Mouse (Mus musculus) layer of hippocampus, postnatal 25 days (tissue): ENCODE measurements around the gene Lamtor1. TPM values are rescaled to one million over a fixed set of nuclear protein-coding genes. Genes with fewer than 3 reads are reported as not detected.

Experiments
- DNase-seq, 2 experiments: peaks; one replicate each; pipeline ENCODE4 v3.0.0; 2022; ENCODE audit warnings: mixed read lengths in 2 of 2, low spot score in 1 of 2; ENCODE audit errors: extremely low spot score in 1 of 2
- total RNA-seq, 2 experiments: library from RNA; stranded (reverse); gene quantifications; 2 replicates each; pipeline ENCODE4 v1.2.3; 2021

The Lamtor1 gene
- 100 to 1,000 TPM in 1 of 2 experiments, 10 to 100 TPM in 1; 97.8 to 102 TPM for total RNA-seq

DNA sequence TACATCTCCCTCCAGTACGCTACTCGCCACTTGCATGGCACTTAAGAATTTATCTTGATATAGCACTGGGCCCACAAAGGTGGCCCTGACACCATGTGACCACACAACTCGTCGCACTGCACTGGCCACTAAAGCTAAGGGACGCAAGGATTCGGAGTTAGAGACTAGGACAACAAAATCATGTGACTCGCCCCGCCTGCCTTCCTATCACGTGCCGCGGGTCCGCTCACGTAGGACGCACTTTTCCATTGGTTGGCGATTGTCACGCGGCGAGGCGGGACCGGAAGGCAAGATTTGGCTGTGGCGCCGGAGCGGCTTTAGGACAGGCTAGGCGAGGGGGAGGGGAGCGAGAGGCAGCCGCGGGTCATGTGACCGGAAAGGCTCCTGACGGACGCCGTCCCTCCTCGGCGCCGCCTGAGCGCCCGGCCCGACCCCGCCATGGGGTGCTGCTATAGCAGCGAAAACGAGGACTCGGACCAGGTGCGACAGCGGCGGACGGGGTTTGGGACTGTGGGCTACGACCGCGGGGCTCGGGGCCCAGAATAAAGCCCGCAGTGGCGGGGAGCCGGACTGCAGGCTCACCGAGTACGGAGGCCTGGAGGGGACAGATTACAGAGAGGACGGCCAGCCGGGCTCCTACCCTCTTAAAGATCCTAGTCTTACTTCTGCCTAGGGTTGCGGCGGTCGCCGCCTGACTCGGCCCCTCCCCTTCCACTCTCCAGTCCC lies at the start of gene Lamtor1:
Lamtor1 (plus strand) TSS at position 344 of the 726 bp plus-strand sequence.
- DNase-seq = peak; percentile 96 to 97

DNA sequence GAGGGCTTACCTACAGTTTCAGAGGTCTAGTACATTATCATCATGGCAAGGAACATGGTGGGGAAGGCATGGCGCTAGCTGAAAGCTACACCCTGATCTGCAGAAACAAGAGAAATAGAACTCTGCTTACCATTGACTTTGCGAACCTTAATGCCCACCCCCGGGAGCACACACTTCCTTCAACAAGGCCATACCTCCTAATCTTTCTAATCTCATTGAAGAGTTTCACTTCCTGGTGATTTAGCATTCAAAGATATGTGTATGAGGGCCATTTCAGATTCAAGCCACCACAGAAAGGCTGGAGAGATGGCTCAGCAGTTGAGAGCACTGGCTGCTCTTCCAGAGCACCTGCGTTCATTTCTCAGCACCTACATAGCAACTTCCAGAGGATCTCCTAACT lies 48.6 kb upstream of the Lamtor1 start, which contains the start of gene Folr2:
Folr2 (minus strand) TSS at position 101 of the 400 bp plus-strand sequence.
- DNase-seq = no peak

DNA sequence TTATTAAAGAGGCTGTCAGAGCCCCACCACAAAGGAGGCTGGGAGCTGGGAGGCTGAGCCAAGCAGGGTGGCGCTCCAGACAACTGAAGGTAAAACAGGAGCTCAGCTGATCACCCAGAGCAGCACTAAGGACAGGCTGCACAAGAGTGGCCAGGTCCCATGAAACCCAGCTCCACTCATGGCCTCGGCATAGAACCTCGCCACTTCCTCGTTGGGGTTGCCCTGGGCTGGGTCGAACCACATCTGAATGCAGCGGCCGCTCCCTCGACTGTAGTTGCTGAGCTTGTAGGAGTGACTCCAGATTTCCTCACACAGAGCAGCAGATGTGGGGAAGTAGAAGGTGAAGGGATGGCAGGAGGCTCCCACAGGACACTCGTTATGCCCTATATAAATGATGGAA lies 47.3 kb upstream of the Lamtor1 start:
- no peak for DNase-seq

DNA sequence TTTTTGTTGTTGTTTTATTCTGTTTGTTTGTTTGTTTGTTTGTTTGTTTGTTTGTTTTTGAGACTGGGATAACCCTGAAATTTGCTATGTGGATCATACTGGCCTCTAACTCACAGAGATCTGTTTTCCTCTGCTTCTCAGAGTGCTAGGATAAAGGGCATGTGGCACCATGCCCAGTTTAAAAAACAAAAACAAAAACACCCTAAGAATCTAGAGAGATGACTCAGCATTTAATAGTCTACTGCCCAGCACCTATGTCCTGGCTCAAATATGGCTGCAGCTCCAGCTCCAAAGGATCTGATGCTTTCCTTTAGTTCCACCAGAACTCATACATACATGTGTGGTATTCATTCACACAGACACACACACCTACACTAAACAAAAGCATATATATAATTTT lies 44.7 kb upstream of the Lamtor1 start:
- no peak for DNase-seq

DNA sequence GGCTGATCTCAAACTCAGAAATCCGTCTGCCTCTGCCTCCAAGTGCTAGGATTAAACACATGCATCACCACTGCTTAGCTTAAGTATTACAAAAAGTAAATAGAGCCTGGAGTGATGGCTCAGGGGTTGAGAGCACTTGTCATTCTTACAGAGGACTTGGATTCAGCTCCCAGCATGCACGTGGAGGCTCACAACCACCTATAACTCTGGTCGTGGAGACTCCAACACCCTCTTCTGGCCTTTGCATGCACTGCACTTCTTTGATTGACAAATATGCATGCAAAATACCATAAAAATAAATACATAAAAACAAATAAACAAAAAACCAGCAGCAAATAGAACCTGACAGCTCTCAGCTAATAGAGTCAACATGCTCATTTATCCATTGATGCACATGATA lies 43.4 kb upstream of the Lamtor1 start:
- DNase-seq = no peak

DNA sequence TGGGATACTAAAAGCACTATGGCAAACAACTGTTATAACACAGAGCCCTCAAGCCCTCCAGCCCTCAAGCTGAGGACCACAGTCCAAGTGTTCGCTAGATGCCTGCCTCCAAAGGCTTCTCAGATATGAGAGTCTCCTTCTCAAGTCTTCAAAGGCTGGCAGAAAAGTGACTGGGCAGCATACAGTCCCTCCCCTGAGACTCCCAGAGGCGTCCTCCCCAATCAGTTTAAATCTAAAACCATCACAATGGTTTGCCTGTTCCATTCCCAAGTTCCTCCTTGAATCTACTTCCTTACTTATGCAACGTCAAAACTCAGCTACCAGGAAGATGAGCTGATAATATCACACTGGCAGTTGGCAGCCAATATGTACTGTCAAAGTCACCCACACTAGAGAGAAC lies 42.3 kb upstream of the Lamtor1 start, which contains the start of gene Anapc15:
Anapc15 (plus strand) TSS at position 301 of the 400 bp plus-strand sequence.
- no peak for DNase-seq

DNA sequence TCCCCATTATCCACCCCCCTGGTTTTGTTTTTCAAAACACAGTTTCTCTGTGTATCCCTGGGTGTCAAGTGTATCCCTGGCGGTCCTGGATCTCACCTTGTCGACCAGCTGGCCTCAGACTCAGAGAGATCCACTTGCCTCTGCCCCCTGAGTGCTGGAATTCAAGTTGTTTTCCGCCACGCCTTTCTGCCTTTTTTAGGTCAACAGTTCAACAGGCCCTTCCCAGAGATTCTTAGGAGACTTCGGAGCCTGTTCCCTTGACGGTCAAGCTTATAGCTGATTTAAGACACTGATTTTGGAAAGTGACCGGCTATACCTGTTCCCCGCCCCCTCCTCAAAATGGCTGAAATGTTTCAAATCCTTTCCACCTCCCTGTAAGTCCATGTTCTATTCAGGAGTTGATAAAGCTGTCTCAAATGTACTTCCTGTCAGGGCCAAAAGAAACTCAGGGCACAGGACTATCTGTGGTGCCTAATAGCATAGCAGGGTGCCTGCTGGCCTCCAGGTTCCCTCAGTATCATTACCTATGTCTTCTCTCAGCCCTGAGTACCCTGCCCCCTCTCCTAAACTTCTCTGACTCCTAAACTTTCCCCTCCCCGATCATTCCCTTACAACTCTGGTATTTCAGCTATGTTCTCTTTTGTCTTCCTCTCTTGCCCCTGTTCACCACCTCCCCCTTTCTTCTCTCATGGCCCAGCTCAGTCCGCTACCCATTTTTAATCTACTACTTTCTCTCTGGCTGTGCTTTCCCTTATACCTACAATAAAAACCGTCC lies 39.0 kb upstream of the Lamtor1 start:
- DNase-seq = no peak

DNA sequence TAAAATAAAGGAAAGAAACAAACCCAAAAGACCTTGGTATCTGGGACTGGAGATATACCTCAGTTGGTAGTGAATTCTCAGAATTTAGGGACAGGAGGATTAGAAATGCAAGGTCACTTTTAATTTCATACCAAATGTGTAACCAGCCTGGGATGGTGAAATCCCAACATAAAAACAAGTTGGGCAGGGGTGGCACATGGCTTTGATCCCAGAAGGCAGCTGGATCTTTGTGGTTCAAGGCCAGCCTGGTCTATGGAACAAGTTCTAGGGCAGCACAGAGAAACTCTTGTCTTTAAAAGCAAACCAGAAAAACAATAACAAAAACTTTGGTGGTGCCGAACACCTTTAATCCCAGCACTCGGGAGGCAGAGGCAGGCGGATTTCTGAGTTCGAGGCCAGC lies 38.2 kb upstream of the Lamtor1 start:
- DNase-seq = no peak

DNA sequence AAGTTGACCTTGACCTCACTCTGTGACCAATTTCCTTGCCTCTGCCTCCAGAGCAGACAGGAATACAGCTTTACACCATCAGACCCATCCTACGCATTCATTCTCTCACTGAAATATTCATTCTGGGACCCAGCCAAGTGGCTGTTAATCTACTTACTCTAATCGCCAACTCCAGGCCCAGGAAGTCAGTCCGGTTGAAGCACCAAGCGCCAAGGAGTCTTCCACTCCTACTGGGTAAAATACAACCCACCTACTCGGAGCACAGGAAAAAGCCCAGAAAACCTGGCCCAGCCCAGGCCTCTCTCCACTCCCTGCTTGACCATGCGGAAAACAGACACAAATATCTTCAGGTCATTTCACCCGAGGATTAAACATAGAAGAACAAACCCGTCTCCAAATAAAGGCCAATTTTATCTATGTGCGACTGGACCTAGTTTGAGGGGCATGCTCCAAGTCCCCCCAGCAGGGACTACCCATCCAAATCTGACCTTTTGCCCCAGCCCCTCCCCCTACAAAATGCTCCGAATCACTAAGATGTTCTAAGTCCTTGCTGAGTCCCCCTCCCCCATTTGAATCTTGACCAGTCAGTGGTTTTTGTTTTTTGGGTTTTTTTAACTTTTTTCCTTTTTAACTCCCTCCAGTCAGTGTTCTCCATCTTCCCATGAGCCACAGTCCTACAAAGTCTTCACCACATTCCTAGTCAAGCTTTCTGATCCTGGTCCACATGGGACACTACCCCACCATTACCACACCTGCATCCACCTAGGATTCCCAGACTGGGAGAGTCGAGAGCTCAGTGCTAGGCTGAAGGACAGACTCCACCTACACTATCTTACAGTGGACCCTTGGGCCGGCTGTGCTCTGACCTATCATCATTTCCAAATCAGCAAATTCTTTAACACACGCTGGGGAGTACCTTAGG lies 37.2 kb upstream of the Lamtor1 start:
- DNase-seq = no peak

DNA sequence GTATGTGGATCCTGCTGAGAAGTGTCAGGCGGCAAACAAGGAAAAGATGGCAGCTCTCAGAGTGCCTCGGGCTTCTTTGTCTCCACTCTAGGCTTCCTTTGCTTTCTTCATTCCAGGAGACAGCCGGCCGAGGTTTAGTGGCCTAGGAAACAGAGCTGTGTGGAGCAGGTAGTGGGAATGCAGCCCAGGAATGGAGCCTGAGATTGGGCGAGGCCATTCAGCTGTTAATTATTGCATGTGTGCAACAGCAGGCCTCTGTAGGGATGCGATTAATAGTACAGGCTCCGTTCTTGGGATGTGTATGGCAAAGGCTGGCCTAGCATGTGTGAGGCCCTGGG lies 36.6 kb upstream of the Lamtor1 start:
- no peak for DNase-seq

DNA sequence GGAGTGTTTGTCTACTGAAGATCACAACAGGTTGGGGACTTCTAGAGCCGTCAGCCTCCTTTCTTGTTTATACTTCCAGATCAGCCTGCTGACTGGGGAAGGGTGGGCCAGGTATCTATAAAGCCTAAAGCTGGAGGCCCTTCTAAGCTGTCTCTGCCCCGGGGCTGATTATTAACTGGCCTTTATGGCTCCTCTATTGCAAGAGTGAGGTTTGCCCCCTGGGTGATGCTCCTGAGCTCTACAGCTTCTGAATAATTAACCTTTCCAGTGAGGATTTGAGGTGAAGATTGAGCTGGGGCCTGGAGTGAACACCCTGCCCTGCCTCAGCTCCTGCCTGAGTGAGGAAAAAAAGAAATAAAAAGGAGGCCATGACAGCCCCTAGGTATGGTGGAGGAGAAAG lies 35.1 kb upstream of the Lamtor1 start, which contains the start of gene Folr1:
Folr1 (minus strand) TSS at position 160 of the 400 bp plus-strand sequence.
- DNase-seq = no peak

DNA sequence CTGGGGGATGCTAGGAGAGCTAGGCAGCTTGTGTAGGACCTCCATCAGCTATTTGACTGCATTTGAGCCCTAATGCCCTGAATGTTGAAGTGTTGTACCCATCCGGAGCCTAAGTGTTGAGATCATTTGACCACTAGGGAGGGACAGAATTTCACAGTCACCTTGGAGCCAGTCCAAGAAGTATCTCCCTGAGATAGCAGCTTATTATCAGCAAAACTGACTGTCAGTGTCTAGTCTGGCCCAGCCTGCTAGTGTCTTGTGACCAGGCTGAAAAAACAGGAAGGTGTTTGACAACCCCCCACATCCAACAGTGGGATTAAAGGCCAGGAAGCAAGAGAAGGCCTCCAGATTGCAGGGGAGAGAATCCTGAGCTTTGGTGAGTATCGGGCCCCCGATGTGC lies 34.4 kb upstream of the Lamtor1 start:
- DNase-seq = no peak

DNA sequence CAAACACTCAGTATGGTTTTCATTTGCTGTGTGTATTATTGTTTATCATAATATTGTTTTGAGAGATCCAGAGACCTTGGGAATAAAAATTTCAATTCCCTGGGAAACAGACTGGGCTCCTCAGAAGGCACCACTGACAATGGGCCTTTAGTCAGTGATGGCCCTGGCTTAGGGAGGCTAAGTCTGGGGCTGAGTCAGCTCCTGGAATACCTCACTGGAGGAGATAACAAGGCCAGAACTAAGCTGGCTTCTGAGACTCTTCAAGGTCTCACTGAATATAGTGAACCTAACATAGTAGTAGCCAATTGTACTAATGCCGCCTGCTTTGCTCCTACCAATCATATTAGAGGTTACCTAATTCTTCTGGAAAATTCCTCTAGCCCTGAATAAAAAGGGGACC lies 29.7 kb upstream of the Lamtor1 start:
- no peak for DNase-seq

DNA sequence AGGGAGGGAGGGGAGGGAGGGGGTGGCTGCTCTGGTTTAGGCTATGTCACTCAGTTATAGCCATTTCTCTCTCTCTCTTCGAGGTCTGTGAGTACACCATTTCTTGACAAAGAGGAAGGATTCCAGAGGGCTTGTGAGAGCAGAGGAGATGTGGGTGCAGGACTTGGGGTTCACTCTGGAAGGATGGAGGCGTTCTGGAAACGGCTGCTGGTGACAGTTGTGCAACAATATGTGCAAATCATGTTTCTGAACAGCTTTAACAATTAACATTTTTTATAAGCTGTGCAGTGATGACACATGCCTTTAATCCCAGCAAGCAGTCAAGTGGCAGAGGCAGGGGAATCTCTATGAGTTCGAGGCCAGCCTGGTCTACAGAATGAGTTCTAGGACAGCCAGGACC lies 24.8 kb upstream of the Lamtor1 start:
- peak in 1 of 2 experiments; percentile 23 for DNase-seq

DNA sequence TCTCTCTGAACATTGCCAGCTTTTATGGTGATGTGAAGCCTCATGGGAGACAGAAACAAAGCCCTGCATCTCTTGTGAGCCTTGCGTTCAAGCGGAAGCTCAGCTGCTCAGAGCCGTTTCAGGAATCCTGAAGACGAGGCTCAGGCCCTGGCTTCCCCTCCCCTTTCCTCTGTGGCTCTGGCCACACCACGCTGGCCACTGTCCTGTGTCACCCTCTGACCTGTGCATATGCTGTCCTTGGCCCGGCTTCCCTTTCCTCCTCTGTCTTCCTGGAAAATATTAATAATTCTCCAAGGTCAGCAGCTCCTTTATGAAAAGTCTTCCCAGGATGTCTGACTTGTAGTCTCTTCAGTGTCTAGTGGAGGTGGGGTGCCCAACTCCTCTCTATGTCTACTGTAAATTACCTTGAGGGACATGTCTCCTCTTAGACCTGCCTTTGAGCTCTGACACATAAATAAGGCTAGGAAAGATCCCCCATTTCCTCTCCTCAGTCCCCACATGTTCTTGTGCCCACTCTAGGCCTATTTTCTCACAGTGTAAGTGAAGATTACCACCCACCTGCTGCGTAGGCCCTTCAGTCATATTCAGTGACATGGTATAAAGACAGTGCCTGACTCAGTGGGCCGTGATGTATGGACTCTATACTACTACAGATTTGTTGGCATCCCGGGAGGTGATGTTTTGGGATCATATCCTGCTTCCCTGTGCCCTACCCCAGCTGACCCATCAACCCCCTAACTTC lies 23.1 kb upstream of the Lamtor1 start:
- DNase-seq = no peak

DNA sequence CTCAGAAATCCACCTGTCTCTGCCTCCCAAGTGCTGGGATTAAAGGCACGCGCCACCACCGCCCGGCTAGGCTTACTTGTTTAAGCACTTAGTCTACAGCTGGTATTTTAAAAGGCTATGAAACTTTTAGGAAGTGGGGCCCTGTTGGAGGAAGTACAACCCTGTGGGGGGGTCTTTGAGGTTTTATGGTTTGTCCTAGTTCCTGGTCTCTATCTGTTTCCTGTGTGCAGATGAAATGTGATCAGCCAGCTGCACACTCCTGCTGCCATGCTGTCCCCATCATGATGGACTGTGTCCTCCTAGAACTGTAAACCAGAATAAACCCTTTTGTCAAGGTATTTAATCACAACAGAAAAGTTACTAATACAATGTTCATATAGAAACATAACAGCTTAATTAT lies 21.5 kb upstream of the Lamtor1 start:
- DNase-seq = no peak

DNA sequence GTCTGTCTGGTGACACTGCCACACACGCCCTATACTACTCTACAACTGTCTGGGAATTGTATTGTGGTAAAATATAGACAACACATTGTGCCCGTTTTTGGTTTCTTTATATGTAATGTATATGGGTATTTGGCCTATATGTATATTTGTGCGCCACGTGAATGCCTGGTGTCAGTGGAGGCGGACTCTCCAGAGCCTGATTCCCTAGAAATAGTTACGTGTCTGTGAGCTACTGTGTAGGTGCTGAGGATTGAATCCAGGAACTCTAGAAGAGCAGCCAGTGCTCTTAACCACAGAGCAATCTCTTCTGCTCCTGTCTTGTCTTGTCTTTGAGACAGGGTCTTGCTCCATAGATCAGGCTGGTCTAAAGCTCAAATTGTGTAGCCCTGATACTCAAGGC lies 19.4 kb upstream of the Lamtor1 start:
- DNase-seq = no peak

DNA sequence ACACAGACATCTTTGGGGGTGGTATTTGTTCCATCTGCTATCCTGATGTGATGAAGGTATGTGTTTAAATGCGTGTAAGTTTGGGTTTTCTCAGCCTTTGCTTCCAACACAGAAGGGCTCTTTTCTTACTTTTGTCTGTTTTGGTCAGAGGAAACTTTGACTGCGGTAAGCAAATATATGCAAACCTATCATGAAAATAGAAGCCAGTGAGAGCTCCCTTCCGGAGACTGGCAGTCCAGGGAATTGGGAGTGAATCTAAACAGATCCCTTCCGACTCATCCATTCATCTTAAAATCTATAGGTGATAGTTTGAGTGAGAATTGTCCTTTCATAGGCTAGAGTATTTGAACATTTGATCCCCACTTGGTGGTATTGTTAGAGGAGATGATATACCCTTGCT lies 17.2 kb upstream of the Lamtor1 start:
- no peak for DNase-seq

DNA sequence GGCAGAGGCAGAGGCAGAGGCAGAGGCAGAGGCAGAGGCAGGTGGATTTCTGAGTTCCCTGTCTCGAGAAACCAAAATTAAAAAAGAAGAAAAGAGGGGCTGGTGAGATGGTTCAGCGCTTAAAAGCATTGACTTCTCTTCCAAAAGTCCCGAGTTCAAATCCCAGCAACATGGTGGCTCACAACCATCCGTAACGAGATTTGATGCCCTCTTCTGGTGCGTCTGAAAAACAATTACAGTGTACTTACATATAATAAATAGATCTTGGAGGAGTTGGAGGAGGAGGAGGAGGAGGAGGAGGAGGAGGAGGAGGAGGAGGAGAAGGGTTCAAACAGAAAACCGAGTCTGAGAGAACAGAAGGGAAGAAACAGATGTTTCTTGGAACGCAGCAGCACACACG lies 10.0 kb upstream of the Lamtor1 start:
- no peak for DNase-seq
